Mouse (Mus musculus): Measurements from ENCODE around the gene Polr1e.

GRCm38 (mm10) chr4:45013537-45013936, 4.8 kb upstream of the Polr1e start:
- TF ChIP-seq E2F4 (IDR thresholded peaks at IDR 0.05; ENCODE audit: insufficient replicate concordance, low read depth, low read length) (no peak), EP300 (IDR thresholded peaks at IDR 0.05; ENCODE audit: low read length) (no peak), TCF12 (IDR thresholded peaks at IDR 0.05; ENCODE audit: low read depth, low read length) (no peak), CTCF (conservative IDR thresholded peaks at IDR 0.05 in 1 of 2, IDR thresholded peaks at IDR 0.05 in 1 of 2; ENCODE audit: low read depth in 2 of 2, low read length in 2 of 2) (no peak), MEF2A (IDR thresholded peaks at IDR 0.05; ENCODE audit: borderline replicate concordance, low read depth, low read length) (no peak), ZMIZ1 (IDR thresholded peaks at IDR 0.05; ENCODE audit: low read depth, low read length) (no peak), ZKSCAN1 (IDR thresholded peaks at IDR 0.05; ENCODE audit: borderline replicate concordance, low read depth, low read length) (no peak), ZNF384 (IDR thresholded peaks at IDR 0.05; ENCODE audit: low read depth, low read length) (no peak), RCOR1 (conservative IDR thresholded peaks at IDR 0.05; ENCODE audit: low read depth, low read length) (no peak), POLR2A (IDR thresholded peaks at IDR 0.05; ENCODE audit: low read depth, low read length) (no peak), SMC3 (IDR thresholded peaks at IDR 0.05; ENCODE audit: low read depth, low read length) (no peak), MAZ (IDR thresholded peaks at IDR 0.05; ENCODE audit: low read depth, low read length) (no peak), CHD2 (IDR thresholded peaks at IDR 0.05; ENCODE audit: low read length) (no peak), JUN (IDR thresholded peaks at IDR 0.05; ENCODE audit: insufficient read depth, low read depth, low read length) (no peak)
